Mouse (Mus musculus): Measurements from ENCODE around the gene Ccdc9b. TPM values are rescaled to one million over a fixed set of nuclear protein-coding genes. Genes with fewer than 3 reads are reported as not detected.

The Ccdc9b gene
- total RNA-seq, 1 experiment from 2014 or later, result 8.1 TPM

- DNase-seq, result no peak
Measured at GRCm38 (mm10) chr2:118776295-118776694, 13.8 kb upstream of the Ccdc9b start.

GRCm38 (mm10) chr2:118775846-118776245, 13.4 kb upstream of the Ccdc9b start:
- no peak for DNase-seq

GRCm38 (mm10) chr2:118775396-118775795, 12.9 kb upstream of the Ccdc9b start:
- DNase-seq, result no peak

GRCm38 (mm10) chr2:118774536-118774935, 12.1 kb upstream of the Ccdc9b start:
- no peak for DNase-seq

- DNase-seq, result no peak
Measured at GRCm38 (mm10) chr2:118772158-118772874, 9.9 kb upstream of the Ccdc9b start, which contains the start of gene Phgr1. TSS of gene Phgr1 (plus strand) at chr2:118772769.

GRCm38 (mm10) chr2:118766041-118767033, 3.9 kb upstream of the Ccdc9b start:
- DNase-seq, result no peak

- DNase-seq, result no peak
Measured at GRCm38 (mm10) chr2:118764875-118765274, 2.4 kb upstream of the Ccdc9b start.

- no peak for DNase-seq
Measured at GRCm38 (mm10) chr2:118764094-118764831, 1.8 kb upstream of the Ccdc9b start.

GRCm38 (mm10) chr2:118763469-118763868, 1.0 kb upstream of the Ccdc9b start:
- DNase-seq, result no peak

- DNase-seq, result no peak
Measured at GRCm38 (mm10) chr2:118762784-118763148, 305 bp upstream of the Ccdc9b start.

GRCm38 (mm10) chr2:118761358-118761757, 1.1 kb downstream of the Ccdc9b start:
- no peak for DNase-seq

GRCm38 (mm10) chr2:118760311-118761025, 2.0 kb downstream of the Ccdc9b start:
- no peak for DNase-seq

GRCm38 (mm10) chr2:118759828-118760227, 2.6 kb downstream of the Ccdc9b start:
- DNase-seq, result no peak

- no peak for DNase-seq
Measured at GRCm38 (mm10) chr2:118756103-118756502, 6.4 kb downstream of the Ccdc9b start.

GRCm38 (mm10) chr2:118755407-118755806, 7.1 kb downstream of the Ccdc9b start:
- no peak for DNase-seq

- DNase-seq, result no peak
Measured at GRCm38 (mm10) chr2:118754143-118754542, 8.3 kb downstream of the Ccdc9b start.

- no peak for DNase-seq
Measured at GRCm38 (mm10) chr2:118752792-118753108, 9.7 kb downstream of the Ccdc9b start.

- no peak for DNase-seq
Measured at GRCm38 (mm10) chr2:118751896-118752791, 10.3 kb downstream of the Ccdc9b start.

- DNase-seq, result no peak
Measured at GRCm38 (mm10) chr2:118750476-118750875, 12.0 kb downstream of the Ccdc9b start.

- DNase-seq, result no peak
Measured at GRCm38 (mm10) chr2:118749341-118749884, 13.0 kb downstream of the Ccdc9b start.
